Mouse (Mus musculus) spleen, adult 10 weeks (tissue): ENCODE data around the gene Ncam2. TPM values are rescaled to one million over a fixed set of nuclear protein-coding genes. Genes with fewer than 3 reads are reported as not detected.

Experiments used
- polyA plus RNA-seq: library from polyadenylated mRNA; stranded (reverse); fragments of 350-450 nt; fragmentation: Illumina TruSeq; extraction: RNeasy Lipid Tissue Mini Kit (QIAGEN cat#74804); gene quantifications from one replicate; pipeline ENCODE4 v1.2.3, GENCODE M21; 2015; ENCODE audit warnings: low replicate concordance; ENCODE audit not compliant: insufficient read depth

Ncam2 gene
- not detected for polyA plus RNA-seq

DNA sequence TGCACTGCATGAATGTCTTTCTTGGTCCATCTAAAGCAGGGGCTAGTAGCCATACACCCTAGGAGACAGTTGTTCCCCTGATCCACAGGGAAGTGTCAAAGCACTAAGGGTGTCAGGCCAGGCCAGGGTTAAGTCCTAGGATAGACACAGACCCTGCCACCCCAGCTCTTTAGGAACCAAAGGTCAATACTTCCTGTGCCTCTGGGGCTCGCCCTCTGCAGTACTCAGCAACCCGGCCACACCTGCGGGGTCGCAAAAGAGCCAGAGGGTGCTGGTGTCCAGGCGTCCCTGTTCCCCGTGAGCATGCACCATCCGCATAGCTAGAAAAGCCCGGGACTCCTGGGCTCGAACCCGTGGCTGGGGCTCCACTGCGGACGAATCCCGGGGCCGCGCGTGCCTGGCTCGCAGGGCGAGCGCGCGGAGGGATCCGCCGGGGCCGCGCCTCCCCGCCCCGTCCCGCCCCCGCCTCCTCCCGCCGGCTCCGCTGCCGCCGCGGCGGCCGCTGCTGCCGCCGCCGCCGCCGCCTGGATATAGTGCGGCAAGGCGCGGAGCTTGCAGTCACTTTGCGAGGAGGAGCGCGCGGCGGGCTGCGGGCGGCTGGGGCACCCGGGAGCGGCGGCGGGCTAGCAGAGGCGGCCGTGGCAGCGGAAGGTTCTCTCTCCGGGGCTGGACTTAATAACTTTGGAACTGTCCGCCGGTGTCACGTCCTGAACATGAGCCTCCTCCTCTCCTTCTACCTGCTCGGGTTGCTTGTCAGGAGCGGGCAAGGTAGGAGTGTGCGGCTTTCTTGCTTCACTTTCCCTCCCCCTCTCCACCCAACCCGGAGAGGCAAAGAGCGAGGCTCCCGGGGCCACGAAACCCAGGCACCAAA is at the start of gene Ncam2:
Gene Ncam2, plus strand, starts transcription at position 497 of the 871 bp plus-strand sequence.

